Mouse (Mus musculus): ENCODE results near the gene Tacr1. TPM values are rescaled to one million over a fixed set of nuclear protein-coding genes. Genes with fewer than 3 reads are reported as not detected.

Tacr1 gene
- polyA plus RNA-seq, 2 experiments from 2014 or later, result not detected

DNA sequence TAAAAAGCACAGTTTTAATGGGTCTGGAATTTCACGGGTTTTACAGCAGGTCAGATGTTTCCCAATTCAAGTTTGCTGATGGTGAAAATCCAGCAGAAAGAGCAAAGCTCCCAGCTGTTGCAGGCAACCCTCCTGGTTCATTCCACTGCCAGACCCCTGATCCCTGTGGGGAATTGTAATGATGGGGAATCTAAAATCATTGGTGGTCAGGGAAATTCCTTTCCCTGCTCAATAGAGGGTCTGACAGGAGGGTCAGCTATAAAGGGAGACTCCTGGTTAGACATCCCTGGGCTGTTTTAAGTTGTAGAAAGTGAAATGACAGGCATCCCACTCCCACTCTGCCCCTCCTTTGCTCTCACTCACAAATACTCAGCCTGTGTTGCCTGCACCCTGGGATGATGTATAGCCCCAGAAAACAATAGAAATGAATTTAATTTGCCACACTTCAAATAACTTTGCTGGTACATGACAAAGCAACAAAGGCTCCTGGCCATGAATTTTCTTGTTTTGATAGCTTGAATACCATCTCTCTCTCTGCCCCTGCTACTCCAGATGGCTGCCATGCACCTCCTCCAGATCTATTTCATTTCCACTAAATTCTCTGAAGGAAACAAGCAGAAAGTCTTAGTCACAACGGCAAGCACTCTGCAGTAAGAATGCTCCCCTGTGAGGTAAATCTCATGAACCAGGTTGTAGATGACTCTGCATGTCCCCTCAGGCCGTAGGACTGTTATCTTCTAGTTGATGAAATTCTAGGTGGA is 123.2 kb downstream of the Tacr1 start:
- ATAC-seq, result no peak

DNA sequence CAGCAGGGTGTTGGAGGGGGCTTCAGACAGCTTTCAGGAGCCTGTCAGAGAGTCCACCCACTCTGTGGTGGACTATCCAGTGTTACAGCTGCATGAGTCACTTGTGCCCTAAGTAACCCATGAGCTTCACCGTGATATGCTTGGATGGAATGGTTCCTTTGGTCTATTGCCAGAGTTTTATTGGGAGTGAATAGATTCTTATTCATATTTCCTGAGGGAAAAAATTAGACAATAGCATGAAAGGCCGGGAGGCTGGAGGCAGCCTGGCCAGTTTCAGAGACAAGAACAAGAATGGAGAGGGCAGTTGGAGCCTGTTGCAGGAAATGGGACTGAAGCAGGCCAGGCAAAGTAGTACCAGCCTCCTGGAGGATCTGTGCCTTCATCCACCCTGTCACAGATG is 126.5 kb downstream of the Tacr1 start:
- ATAC-seq, result no peak

DNA sequence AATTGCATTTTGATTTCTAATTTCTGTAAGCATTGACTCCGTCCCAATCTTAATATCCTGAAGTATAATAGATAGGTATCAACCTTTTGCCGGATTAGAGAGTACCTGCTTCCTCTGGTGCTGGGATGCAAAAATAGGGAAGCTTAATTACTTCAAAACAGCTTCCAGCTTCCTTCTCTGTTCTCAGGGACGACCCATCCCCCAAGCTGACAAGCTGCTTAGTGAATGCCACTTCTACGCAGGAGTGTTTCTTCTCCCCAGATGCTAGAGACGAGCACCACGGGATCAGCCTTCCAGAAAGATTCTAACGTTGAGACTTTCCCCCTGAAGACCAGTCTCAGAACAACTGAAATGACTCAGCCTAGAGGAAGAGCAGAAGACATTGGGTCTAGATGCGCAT is 134.5 kb downstream of the Tacr1 start:
- ATAC-seq, result no peak

GRCm38 (mm10) chr6:82549270-82549669 is 147.1 kb downstream of the Tacr1 start:
- ATAC-seq, result no peak

DNA sequence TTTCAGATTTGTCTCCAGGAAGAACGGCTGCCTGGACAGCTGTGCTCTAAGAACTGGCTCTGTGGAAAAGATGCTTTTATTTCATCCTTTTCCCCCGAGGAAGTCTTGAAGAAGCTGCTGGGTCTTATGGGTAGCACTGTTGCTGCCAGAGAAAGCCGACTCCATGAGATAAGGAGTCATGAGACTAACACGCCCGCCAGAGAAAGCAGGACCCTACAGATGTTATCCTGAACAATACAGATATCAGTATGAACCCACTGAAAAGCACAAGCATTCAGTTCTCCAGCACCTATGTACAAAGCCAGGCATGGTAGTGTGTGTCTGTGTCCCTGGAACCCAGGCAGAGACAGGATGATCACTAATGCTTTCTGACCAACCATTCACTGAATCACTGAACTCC is 173.3 kb downstream of the Tacr1 start:
- ATAC-seq, result no peak

GRCm38 (mm10) chr6:82585396-82585795 is 183.3 kb downstream of the Tacr1 start:
- ATAC-seq, result no peak

DNA sequence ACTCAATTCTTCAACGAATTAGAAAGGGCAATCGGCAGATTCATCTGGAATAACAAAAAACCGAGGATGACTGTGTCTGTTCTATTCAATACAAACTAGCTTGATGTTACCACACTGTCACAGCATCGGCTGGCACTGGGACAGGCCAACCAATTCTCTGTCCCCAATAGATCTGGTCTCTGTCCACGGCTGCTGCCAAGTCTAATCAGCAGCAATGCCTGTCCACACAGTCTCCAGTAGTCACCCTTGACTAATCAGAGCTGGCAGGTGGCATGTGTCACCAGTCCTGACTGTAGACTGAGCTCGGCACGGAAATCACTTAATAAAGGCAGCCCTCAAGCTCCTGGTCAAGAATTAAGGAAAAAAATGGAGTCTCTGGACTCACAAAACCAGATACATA is 187.3 kb downstream of the Tacr1 start:
- ATAC-seq, result no peak

DNA sequence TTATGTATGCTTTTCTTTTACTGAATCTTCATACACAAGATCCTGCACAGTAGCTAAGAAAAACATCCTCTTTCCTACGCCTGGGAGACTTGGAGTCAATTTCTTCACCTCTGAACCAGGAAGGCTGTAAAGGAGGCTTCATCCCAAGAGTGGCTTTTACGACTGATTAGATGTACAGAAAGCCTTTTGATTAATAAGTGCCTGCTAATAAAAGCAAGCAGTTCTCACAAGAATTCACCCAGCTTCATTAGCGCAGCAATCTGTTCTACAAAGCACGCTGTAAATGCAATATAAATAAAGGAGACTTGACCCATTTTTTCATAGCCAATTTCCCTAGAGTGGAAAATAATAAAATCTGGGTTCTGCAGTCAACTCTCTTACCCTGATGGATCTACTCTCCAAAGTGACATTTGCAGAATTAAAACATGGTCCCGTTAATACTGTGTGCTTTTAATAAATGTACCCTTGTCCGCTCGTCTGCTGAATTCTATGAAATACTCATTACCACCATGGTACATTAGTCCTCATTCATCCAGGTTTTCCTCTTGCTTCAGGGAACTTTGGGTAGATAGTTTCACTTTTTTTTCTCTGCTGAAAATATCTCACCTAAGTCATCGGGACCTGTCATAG is 193.4 kb downstream of the Tacr1 start:
- no peak for ATAC-seq

DNA sequence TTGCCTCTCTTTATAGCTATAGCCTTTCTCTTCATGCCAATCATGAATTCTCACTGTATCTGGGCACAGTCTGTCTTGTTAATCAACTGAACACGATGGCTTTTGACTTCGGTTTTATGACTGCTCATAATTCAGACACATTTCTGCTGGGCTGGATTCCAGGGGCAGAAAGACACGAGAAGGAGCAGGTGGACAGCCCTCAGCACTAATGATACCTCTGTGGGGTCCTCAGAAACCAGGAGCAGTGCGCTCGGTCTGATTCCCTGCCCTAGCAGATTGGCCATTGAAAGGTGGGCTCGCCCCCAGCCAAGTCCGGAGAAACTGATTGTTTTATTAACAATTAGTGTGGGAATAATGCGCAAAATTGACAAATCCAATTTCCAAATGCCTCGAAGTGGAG is 201.1 kb downstream of the Tacr1 start:
- no peak for ATAC-seq

DNA sequence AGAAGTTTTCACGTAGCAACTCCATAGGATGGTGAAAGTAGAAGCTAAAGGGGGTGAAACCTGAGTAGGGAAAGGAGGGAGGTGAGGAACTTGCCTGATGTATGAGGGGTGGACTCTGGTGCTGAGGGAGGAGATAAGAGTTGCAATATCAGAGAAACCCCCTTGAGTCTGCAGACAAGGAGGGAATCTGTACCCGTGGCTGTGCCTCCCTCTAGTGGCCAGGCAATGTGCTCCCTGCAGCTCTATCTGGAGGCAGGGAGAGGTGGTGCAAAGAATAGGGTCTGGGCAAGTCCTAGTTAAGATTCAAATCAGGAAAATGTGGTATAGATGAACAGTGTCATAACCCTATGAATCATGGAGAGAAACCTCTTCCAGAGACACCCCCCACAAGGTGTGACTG is 201.5 kb downstream of the Tacr1 start:
- no peak for ATAC-seq

DNA sequence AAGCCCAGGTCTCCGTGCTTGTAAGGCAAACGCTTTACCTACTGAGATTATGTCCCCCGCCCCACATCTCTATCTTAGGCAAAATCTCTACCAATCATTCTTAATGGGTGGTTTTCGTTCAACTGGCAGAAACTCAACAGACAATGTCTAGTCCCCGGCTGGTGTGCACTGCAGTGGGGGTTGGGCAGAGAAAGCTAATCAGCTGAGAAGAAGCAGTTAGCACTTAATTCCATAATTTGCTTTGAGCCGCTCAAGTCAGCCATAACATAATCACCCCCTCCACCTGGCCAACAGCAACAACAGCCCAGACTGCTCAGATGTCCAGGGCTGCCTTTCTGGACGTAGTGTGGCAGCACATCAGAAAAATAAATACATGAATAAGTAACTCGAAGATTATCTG is 202.7 kb downstream of the Tacr1 start:
- no peak for ATAC-seq

GRCm38 (mm10) chr6:82608756-82609155 is 206.6 kb downstream of the Tacr1 start:
- no peak for ATAC-seq

DNA sequence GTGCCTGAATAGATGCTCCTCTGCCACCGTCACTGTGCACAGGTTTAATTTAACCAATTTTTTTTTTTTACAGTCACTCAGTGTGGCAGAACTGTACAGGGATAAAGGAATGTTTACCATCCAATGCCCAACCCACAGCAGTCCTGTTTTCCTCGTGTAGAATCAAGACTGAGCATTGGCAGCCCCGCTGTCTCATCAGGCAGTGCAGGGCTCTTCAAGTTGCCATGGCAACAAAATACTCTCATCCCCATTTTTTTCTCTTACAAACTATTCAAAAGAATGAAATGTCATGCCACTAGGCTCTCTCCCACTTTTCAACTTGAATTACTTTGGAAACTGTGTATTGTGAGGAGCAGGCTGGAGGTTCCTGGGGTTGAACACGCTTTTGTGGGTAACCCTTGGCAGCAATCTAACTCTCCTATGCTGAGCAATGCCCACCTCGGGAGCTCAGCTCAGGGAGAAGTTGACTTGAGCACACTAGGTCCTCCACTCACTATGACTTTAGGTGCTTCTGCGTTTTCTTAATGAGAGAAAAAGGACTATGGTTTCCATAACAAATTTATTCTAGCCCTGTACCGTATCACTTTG is 207.3 kb downstream of the Tacr1 start:
- ATAC-seq, result no peak
